Mouse (Mus musculus): ENCODE results near the gene Npcd. TPM values are rescaled to one million over a fixed set of nuclear protein-coding genes. Genes with fewer than 3 reads are reported as not detected.

The Npcd gene
- total RNA-seq, 2 experiments from 2014 or later, result 12.5 to 13.3 TPM

- DNase-seq (ENCODE audit: low spot score in 2 of 2), result peak in 1 of 2 experiments; percentile 79
Measured at GRCm38 (mm10) chr15:79804352-79805071, 29.5 kb downstream of the Npcd start, which contains the start of gene Nptxr. Nptxr (minus strand) TSS chr15:79804766.

DNA sequence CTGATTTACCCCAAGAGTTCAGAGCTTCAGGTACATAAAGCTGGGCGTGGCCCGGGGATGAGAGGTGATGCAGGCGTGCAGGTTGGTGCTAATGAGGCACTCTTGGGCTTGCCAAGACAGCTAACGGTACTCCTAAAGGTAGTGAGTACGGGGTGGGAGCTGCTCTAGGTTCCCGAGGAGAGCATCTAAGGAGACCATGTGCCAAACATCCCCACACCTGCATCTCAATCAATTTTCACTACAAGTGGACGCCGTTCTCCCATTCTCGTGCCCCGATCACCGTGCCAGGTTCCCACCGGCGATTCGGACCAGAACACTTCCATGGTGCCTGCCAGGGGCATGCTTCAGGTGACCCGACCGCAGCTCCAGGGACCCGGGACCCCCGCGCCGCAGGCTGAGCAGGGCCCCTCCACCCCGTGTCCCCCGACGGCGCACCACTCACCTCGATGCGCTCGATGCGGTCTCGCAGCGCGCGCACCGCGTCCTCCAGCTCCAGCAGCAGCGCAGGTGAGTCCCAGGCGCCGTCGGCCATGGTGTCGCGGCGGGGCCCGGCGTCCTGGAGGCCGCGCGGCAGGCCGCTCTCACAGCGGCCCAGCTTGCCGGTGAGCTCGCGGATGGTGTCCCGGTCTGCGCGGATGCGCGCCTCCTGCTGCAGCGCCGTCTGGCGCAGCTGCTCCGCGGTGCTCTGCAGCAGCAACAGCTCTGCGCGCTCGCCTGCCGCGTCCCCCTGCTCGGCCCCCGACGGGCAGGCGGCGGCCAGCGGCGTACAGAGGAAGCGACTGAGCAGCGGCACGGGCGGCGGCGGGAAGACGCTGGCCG is 30.3 kb downstream of the Npcd start:
- DNase-seq (ENCODE audit: low spot score in 2 of 2), result no peak

GRCm38 (mm10) chr15:79802304-79802703 is 31.7 kb downstream of the Npcd start:
- DNase-seq (ENCODE audit: low spot score in 2 of 2), result peak in 1 of 2 experiments; percentile 29

GRCm38 (mm10) chr15:79801646-79802045 is 32.4 kb downstream of the Npcd start:
- no peak for DNase-seq (ENCODE audit: low spot score in 2 of 2)

GRCm38 (mm10) chr15:79800701-79801100 is 33.3 kb downstream of the Npcd start:
- no peak for DNase-seq (ENCODE audit: low spot score in 2 of 2)

DNA sequence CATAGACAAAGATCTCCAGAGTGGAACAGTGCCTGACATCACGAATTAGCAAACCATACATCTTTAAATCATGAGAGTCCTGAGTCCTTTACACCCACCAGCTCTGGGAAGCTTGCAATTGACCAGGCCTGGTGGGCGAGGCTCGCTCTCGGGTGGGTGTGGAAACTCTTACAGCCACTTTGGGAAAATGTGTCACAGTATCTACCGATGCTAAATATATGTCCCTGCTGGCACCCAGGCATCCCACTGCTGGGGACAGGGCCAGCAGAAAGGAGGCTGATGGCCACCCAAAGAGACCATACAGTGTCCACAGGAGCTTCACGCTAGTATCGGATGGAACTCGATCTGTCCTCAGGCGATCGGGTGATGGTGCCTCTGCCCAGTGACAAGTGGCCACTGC is 35.4 kb downstream of the Npcd start:
- DNase-seq (ENCODE audit: low spot score in 2 of 2), result no peak

DNA sequence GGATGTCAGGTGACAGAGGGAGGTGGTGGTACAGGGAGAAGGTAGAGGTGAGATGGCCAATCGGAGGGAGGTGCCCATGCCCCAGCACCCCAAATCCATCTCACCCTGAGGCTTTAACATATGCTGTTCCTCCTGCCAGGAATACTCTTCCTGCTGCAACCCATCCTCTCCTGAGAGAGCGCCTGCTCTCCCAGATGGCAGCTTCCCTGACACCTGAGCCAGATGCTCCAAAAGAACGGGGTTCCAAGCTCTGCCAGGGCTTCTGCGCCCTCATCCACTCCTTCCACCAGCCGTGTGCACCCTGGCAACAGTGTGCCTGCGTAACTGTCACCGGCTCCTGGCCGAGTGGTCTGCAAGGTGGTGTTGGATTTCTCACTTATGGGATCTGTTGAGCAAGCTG is 36.4 kb downstream of the Npcd start:
- no peak for DNase-seq (ENCODE audit: low spot score in 2 of 2)

DNA sequence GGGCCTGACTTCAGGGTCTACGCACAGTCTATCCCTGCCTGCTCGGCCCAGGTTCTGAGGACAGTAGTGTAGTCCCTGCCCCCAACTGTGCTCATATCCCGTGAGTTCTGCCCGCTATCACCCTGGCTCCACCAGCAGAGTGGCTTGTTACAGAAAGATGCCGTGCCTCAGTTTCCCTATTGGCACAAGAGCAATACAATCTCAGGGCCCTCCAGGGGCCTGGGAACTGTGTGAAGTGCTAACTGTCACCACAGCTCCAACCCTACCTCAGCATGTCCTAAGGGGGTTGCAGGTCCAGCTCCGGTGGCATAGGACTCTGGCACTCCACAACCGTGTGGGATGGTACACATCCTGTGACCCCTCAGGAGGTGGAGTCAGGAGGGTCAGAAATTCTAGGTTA is 36.9 kb downstream of the Npcd start:
- DNase-seq (ENCODE audit: low spot score in 2 of 2), result no peak

DNA sequence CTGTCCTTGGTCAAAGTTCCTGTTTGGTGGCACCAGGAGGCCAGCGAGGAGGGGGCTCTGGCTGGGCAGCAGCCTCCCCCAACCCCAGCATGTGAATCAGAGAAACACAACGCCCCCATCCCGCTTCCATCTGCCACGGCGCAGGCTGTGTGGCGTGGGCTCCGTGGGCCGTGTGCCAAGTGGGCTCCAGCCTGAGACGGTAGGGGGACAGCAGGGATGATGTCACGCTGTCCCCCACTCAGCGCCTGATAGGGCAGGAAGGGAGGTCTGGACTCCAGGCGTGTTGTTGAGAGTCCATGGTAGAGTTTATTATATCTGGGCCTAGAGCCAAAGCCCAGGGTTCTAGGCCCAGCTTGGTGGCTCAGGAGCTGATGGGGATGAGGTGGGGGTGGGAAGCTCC is 37.8 kb downstream of the Npcd start:
- peak; percentile 67 to 71 for DNase-seq (ENCODE audit: low spot score in 2 of 2)

DNA sequence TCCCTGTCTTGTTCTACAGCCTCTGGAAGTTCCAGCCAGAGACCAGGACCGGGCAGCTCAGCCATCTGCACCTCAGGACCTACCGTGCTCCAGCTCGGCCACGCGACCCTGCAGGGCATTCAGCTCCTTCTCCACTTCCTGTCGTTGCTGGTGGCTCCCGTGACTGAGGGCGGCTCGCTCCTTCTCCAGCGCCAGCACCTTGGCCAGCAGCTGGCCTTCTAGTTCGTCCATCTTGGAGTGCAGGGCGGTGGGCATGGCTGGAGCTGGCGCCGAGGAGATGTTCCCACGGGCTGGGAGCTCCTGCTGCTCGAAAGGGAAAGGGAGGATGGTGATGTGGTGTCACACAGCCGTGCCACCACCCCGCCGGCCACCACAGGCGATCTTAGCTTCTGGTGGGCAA is 39.9 kb downstream of the Npcd start:
- no peak for DNase-seq (ENCODE audit: low spot score in 2 of 2)

GRCm38 (mm10) chr15:79793076-79793475 is 41.0 kb downstream of the Npcd start:
- no peak for DNase-seq (ENCODE audit: low spot score in 2 of 2)

DNA sequence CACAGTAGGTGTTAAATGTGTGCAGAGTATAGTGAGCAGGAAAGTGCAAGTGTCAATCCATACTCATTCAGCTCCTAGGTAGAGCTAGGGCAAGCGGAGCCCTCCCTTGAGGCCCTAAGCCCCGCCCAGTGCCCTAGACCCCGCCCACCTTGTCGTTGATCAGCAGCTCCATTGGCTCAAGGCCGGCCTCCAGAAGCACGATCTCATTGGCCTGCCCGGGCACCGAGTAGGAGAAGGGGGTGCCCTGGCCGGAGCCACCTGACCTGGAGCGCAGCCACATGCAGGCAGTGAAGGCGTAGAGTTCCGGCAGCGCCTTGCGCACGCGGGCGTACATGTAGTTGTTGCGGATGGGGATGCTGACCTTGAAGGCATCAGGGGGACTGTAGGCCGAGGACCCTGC is 41.6 kb downstream of the Npcd start:
- DNase-seq (ENCODE audit: low spot score in 2 of 2), result no peak

- no peak for DNase-seq (ENCODE audit: low spot score in 2 of 2)
Measured at GRCm38 (mm10) chr15:79791502-79791901, 42.5 kb downstream of the Npcd start.

DNA sequence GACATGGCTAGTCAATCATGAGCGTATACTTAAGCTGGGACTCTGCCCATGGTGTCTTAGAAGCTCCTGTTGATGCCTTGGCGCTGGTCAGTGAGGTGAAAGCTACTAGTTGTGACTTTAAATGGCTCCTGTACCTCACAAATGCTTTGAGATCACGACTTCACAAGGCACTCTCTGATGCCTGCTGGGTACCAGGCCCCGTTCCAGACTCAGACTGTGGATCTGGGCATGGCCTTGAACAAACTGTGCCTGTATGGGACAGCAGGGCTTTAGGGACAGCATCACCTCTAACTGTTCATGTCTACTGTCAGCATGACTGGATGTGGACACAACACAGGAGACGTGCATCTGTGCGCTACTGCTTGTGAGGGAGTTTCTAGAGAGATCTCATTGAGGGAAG is 43.1 kb downstream of the Npcd start:
- no peak for DNase-seq (ENCODE audit: low spot score in 2 of 2)

GRCm38 (mm10) chr15:79790111-79790510 is 43.9 kb downstream of the Npcd start:
- DNase-seq (ENCODE audit: low spot score in 2 of 2), result no peak

GRCm38 (mm10) chr15:79787815-79788214 is 46.2 kb downstream of the Npcd start:
- no peak for DNase-seq (ENCODE audit: low spot score in 2 of 2)

- DNase-seq (ENCODE audit: low spot score in 2 of 2), result no peak
Measured at GRCm38 (mm10) chr15:79785056-79785455, 49.0 kb downstream of the Npcd start.

GRCm38 (mm10) chr15:79777749-79778148 is 56.3 kb downstream of the Npcd start, which contains the start of gene Dnal4:
Dnal4 (minus strand) TSS chr15:79777849.
- DNase-seq (ENCODE audit: low spot score in 2 of 2), result no peak

- DNase-seq (ENCODE audit: low spot score in 2 of 2), result no peak
Measured at GRCm38 (mm10) chr15:79775662-79776061, 58.4 kb downstream of the Npcd start.

DNA sequence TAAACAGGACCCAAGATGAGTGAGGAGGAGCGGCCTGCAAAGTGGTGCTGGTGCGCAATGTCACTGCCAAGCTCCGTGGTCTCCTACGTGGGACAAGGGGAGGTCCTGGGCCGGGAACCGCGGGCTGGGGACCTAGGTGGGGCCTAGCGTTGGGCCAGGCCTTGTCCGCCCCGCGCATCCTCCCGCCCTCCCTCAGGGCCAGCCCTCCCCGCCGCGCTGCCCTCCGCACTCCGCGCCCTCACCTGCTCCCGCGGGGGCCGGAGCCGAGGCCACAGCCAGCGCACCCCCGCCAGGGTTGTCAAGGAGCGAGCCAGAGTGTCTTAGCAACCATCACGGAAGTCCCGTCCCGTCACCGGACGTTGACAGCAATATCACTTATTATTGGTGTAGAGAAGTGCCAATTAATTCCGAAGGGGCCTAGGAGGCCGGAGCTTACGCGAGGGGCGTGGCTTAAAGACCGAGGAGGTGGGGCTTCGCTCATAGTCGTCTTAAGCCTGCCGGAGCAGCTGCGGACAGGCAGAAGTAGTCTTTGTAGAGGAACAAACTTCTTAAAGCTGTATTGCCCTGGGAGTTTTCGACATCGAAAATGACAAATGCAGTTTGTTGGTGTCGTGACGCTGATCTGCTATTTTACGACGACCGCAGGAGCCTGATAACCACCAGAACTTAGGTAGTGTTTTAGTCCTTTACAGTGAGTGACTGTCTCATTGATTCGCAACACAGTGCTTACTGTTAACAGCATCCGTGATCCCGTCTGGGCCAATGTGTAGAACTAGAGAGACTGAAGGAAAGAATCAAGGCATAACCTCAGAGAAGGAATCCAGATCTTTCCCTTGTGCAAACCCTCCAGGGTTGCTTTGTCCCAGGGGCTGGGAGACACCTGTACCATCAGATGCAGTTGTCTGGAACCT is 59.7 kb downstream of the Npcd start:
- DNase-seq (ENCODE audit: low spot score in 2 of 2), result peak; percentile 94 to 96

DNA sequence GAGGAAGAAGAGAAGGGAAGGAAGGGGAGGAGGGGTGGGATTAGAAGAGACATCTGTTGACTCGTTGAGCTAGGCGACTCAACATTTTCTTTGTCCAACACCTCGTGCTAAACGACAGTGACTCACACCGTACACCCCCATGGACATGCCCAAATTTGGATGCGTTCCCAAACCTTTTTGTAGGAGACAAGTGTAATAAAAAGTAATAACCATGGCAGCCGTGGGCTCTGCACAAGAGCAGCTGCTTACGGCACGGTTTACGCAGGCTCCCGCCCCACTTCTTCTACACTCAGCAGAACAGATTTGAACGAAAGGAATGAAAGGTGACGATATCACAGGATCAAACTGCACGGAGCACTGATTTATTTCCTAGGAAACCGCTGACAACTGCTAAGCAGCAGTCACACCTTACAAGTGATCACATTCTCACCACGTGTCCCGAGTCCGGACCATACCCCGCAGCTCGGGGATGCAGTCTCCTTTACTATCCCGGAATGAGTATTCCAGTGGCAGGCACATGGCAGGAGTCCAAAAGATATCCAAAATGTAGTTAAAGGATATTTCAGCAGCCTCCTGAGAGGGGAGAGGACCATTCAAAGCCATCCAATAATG is 63.3 kb downstream of the Npcd start:
- no peak for DNase-seq (ENCODE audit: low spot score in 2 of 2)

Measured in layer of hippocampus, postnatal 10 days (tissue).